Mouse (Mus musculus) myocyte (in vitro differentiated cells): ENCODE measurements around the gene Rras. TPM values are rescaled to one million over a fixed set of nuclear protein-coding genes. Genes with fewer than 3 reads are reported as not detected.

Experiments used
- H3K27me3 ChIP-seq: one replicate; pipeline ENCODE4 v1.6.1; 2011; ENCODE audit not compliant: control insufficient read depth, insufficient read depth, insufficient read length
- H3K36me3 ChIP-seq: one replicate; pipeline ENCODE4 v1.6.1; 2011; ENCODE audit not compliant: control insufficient read depth, insufficient read depth
- H3K4me2 ChIP-seq: one replicate; pipeline ENCODE4 v1.6.1; 2011; ENCODE audit warnings: low read depth, control low read depth
- H3K4me3 ChIP-seq: one replicate; pipeline ENCODE4 v1.5.1; 2011; ENCODE audit warnings: mild to moderate bottlenecking, control low read depth, moderate library complexity
- H3K79me2 ChIP-seq: one replicate; pipeline ENCODE4 v1.6.1; 2011; ENCODE audit not compliant: control insufficient read depth, insufficient read depth
- H3ac ChIP-seq: one replicate; pipeline ENCODE4 v1.6.1; 2011; ENCODE audit not compliant: control insufficient read depth, insufficient read length
- CEBPB ChIP-seq: IDR thresholded peaks from 2 replicates; pipeline ENCODE4 v1.6.1; 2011; ENCODE audit warnings: mild to moderate bottlenecking, moderate library complexity; ENCODE audit not compliant: poor library complexity, insufficient read depth, severe bottlenecking
- E2F4 ChIP-seq: IDR thresholded peaks from one replicate; pipeline ENCODE4 v1.6.1; 2011; ENCODE audit warnings: mild to moderate bottlenecking, control low read depth, moderate library complexity; ENCODE audit not compliant: insufficient read depth
- MAX ChIP-seq: IDR thresholded peaks from one replicate; pipeline ENCODE4 v1.6.1; 2011; ENCODE audit warnings: low read depth, mild to moderate bottlenecking, control low read depth
- MYOD1 ChIP-seq, 3 experiments: IDR thresholded peaks; one replicate each; pipeline ENCODE4 v1.6.1; 2011; ENCODE audit warnings: control low read depth in 2 of 3, low read depth in 2 of 3, mild to moderate bottlenecking in 2 of 3, moderate library complexity in 1 of 3; ENCODE audit not compliant: insufficient read length in 2 of 3, control insufficient read depth in 1 of 3
- MYOG ChIP-seq, 3 experiments: IDR thresholded peaks; one replicate each; pipeline ENCODE4 v1.6.1; 2011; ENCODE audit warnings: control low read depth in 2 of 3, low read depth in 2 of 3, mild to moderate bottlenecking in 2 of 3; ENCODE audit not compliant: insufficient read length in 2 of 3, control insufficient read depth in 1 of 3, insufficient read depth in 1 of 3
- POLR2A ChIP-seq: IDR thresholded peaks from one replicate; pipeline ENCODE4 v1.6.1; 2011; ENCODE audit warnings: low read depth, mild to moderate bottlenecking, control low read depth, moderate library complexity; ENCODE audit not compliant: insufficient read length
- POLR2AphosphoS2 ChIP-seq: IDR thresholded peaks from one replicate; pipeline ENCODE4 v1.6.1; 2011; ENCODE audit warnings: low read depth, control low read depth; ENCODE audit not compliant: insufficient read length
- REST ChIP-seq: IDR thresholded peaks from one replicate; pipeline ENCODE4 v1.6.1; 2011; ENCODE audit warnings: mild to moderate bottlenecking, control low read depth, moderate library complexity; ENCODE audit not compliant: insufficient read depth, insufficient read length
- SRF ChIP-seq: IDR thresholded peaks from one replicate; pipeline ENCODE4 v1.6.1; 2011; ENCODE audit warnings: low read depth; ENCODE audit not compliant: control insufficient read depth, insufficient read length
- TCF12 ChIP-seq: IDR thresholded peaks from one replicate; pipeline ENCODE4 v1.6.1; 2011; ENCODE audit warnings: mild to moderate bottlenecking, control low read depth; ENCODE audit not compliant: poor library complexity, insufficient read depth, severe bottlenecking
- TCF3 ChIP-seq: IDR thresholded peaks from one replicate; pipeline ENCODE4 v1.6.1; 2011; ENCODE audit warnings: low read depth, control low read depth; ENCODE audit not compliant: insufficient read length
- USF1 ChIP-seq: IDR thresholded peaks from one replicate; pipeline ENCODE4 v1.6.1; 2011; ENCODE audit warnings: low read depth, mild to moderate bottlenecking, control low read depth, moderate library complexity
- polyA plus RNA-seq: library from polyadenylated mRNA; unstranded; fragments of >200 nt; fragmentation: generic; extraction: Trizol; gene quantifications from one replicate; pipeline ENCODE4 v1.2.1, GENCODE M21; 2012; ENCODE audit warnings: missing spikeins

Rras gene
- polyA plus RNA-seq, 1 experiment, result 127 TPM

GRCm38 (mm10) chr7:45030857-45031256 lies 13.1 kb downstream of the Rras start:
- Histone ChIP-seq H3K4me2 (no peak overlapping the region), H3K27me3 (no peaks in the 10 kb centered on the region), H3K79me2 (no peaks in the 10 kb centered on the region), H3K4me3 (no peak overlapping the region), H3K36me3 (peaks cover 3% of the 10 kb centered on the region), H3ac (no peak overlapping the region)
- TF ChIP-seq POLR2A, result no peak
- TF ChIP-seq MAX, result no peak
- no peak for TF ChIP-seq SRF

DNA sequence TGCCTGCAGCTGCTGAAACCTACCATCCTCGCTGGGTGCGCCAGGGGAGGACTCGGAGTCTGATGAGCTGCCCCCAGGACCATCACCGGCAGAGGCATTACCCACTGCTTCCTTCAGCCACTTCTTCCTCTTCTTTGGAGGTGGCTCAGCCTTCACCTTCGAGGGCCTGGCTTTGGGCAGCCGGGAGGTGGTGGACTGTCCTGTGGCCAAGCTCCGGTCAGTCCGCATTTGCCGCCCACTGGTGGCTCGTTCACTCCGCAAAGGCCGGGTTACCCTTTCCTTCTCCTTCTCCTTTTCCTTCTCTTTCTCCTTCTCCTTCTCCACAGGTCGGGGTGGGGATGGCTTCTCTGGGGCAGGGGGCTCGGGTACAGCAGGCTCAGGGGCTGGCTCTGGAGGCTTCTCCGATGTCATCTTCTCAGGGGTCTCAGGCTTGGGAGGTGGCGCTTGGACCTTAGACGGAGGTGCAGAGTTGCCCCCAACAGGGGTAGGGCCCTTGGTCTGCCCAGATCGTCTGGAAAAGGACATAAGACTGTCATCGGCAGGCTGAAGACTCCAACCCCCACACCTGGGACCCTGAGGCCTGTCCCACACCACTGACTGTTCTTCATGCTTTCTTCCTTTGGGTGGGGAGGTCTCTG lies 16.1 kb downstream of the Rras start:
- Histone ChIP-seq H3K36me3 (peaks cover 11% of the 10 kb centered on the region), H3ac (no peak overlapping the region), H3K27me3 (no peaks in the 10 kb centered on the region), H3K4me3 (no peak overlapping the region), H3K79me2 (peaks cover 4% of the 10 kb centered on the region), H3K4me2 (no peak overlapping the region)
- TF ChIP-seq TCF12 (no peak), MYOD1 (IDR thresholded peaks at IDR 0.05; ENCODE audit: control insufficient read depth in 1 of 3, insufficient read length in 2 of 3, low read depth in 2 of 3) (no peak), SRF (no peak), POLR2AphosphoS2 (no peak), POLR2A (no peak), MAX (no peak), TCF3 (no peak), E2F4 (no peak), CEBPB (no peak), REST (no peak), MYOG (IDR thresholded peaks at IDR 0.05; ENCODE audit: control insufficient read depth in 1 of 3, insufficient read depth in 1 of 3, insufficient read length in 2 of 3, low read depth in 2 of 3) (no peak), USF1 (no peak)

DNA sequence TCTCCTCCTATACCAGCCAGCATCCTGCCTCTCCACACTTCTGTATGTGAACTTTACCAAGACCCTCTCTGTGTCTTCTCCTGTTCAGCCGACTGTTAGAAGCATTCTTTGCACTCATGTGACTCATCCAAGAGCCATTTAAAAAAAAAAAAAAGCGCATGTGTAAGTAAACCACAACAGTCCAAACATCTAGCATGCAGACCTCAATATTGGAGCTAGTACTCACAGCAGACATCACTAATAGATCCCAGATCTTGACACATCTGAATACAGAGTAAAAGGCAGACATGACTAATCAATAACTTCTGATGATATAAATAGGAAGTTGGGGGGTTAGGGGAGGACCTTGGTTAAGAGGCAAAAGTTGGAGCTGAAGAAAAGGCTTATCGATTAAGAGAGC lies 17.9 kb downstream of the Rras start:
- Histone ChIP-seq H3K4me3 (no peak overlapping the region), H3K79me2 (peaks cover 4% of the 10 kb centered on the region), H3K27me3 (no peaks in the 10 kb centered on the region), H3K4me2 (peak overlapping the region; percentile 3), H3K36me3 (peaks cover 11% of the 10 kb centered on the region), H3ac (no peak overlapping the region)
- no peak for TF ChIP-seq USF1
- no peak for TF ChIP-seq CEBPB
- no peak for TF ChIP-seq MYOG (IDR thresholded peaks at IDR 0.05; ENCODE audit: control insufficient read depth in 1 of 3, insufficient read depth in 1 of 3, insufficient read length in 2 of 3, low read depth in 2 of 3)
- no peak for TF ChIP-seq TCF3
- no peak for TF ChIP-seq MAX
- no peak for TF ChIP-seq REST
- no peak for TF ChIP-seq MYOD1 (IDR thresholded peaks at IDR 0.05; ENCODE audit: control insufficient read depth in 1 of 3, insufficient read length in 2 of 3, low read depth in 2 of 3)
- no peak for TF ChIP-seq TCF12
- TF ChIP-seq POLR2AphosphoS2, result no peak
- no peak for TF ChIP-seq POLR2A
- no peak for TF ChIP-seq E2F4
- no peak for TF ChIP-seq SRF

GRCm38 (mm10) chr7:45036702-45037101 lies 18.9 kb downstream of the Rras start:
- TF ChIP-seq E2F4 (no peak), CEBPB (no peak), REST (no peak), SRF (no peak), USF1 (no peak), POLR2AphosphoS2 (no peak)
- peaks cover 4% of the 10 kb centered on the region for H3K79me2 ChIP-seq
- peaks cover 14% of the 10 kb centered on the region for H3K36me3 ChIP-seq
- H3K4me3 ChIP-seq, result no peak overlapping the region
- no peak overlapping the region for H3K4me2 ChIP-seq
- H3ac ChIP-seq, result no peak overlapping the region
- H3K27me3 ChIP-seq, result no peaks in the 10 kb centered on the region

DNA sequence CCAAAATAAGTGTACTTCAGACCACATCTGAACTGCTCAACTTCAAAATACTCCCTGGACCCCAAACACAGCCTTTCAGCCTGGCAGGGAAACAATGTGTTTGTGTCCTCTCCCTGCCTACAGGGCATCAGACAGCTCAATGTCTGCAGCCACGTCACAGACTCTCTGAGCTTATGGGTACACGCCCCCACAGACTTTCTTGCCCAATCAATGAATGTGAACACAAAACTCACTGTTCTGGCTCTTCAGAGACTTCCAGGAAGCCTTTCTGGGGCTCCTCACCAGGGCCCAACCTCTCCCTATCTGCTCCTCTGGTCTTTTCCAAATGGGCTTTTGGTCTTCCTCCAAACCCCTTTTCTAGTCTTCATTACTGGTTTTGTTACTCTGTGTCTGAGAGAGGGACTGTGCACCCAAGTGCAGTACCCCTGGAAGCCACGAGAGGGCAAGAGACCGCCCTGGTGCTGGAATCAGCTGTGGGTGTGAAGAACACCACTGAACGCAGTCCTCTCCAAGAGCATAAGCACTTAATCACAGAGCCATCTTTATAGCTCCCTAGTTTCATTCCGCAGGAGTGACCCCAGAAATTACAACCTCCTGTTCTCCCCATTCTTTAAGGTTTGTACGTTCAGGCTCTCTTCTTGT lies 20.1 kb downstream of the Rras start:
- no peak for TF ChIP-seq MYOD1 (IDR thresholded peaks at IDR 0.05; ENCODE audit: control insufficient read depth in 1 of 3, insufficient read length in 2 of 3, low read depth in 2 of 3)
- no peak for TF ChIP-seq POLR2AphosphoS2
- TF ChIP-seq SRF, result no peak
- no peak for TF ChIP-seq MAX
- no peak for TF ChIP-seq POLR2A
- no peak for TF ChIP-seq TCF3
- no peak for TF ChIP-seq TCF12
- no peak for TF ChIP-seq REST
- no peak for TF ChIP-seq MYOG (IDR thresholded peaks at IDR 0.05; ENCODE audit: control insufficient read depth in 1 of 3, insufficient read depth in 1 of 3, insufficient read length in 2 of 3, low read depth in 2 of 3)
- no peak for TF ChIP-seq CEBPB
- no peak for TF ChIP-seq E2F4
- TF ChIP-seq USF1, result no peak
- no peak overlapping the region for H3K4me2 ChIP-seq
- H3K27me3 ChIP-seq, result no peaks in the 10 kb centered on the region
- peaks cover 4% of the 10 kb centered on the region for H3K79me2 ChIP-seq
- H3ac ChIP-seq, result no peak overlapping the region
- H3K4me3 ChIP-seq, result no peak overlapping the region
- H3K36me3 ChIP-seq, result peaks cover 16% of the 10 kb centered on the region
